Mouse (Mus musculus): ENCODE results near the gene Mthfsd. TPM values are rescaled to one million over a fixed set of nuclear protein-coding genes. Genes with fewer than 3 reads are reported as not detected.
"Not testable (repeated sequence)": the region's sequence is repeated elsewhere in the genome, so short reads cannot be mapped to it uniquely, and the experiment has no call there.

Mthfsd gene
- total RNA-seq (2021), result 10 to 100 TPM; 12.7 to 13.0 TPM
- long read RNA-seq, experiment 1, partial matches to known transcripts, result 3 of 6 reads
- long read RNA-seq, experiment 1, other reads (novel, unspliced or antisense), result 1 of 6 reads
- long read RNA-seq, experiment 2, full-length matches to known transcripts, result 2 of 7 reads
- long read RNA-seq, experiment 2, partial matches to known transcripts, result 2 of 7 reads
- long read RNA-seq, experiment 2, other reads (novel, unspliced or antisense), result 3 of 7 reads

DNA sequence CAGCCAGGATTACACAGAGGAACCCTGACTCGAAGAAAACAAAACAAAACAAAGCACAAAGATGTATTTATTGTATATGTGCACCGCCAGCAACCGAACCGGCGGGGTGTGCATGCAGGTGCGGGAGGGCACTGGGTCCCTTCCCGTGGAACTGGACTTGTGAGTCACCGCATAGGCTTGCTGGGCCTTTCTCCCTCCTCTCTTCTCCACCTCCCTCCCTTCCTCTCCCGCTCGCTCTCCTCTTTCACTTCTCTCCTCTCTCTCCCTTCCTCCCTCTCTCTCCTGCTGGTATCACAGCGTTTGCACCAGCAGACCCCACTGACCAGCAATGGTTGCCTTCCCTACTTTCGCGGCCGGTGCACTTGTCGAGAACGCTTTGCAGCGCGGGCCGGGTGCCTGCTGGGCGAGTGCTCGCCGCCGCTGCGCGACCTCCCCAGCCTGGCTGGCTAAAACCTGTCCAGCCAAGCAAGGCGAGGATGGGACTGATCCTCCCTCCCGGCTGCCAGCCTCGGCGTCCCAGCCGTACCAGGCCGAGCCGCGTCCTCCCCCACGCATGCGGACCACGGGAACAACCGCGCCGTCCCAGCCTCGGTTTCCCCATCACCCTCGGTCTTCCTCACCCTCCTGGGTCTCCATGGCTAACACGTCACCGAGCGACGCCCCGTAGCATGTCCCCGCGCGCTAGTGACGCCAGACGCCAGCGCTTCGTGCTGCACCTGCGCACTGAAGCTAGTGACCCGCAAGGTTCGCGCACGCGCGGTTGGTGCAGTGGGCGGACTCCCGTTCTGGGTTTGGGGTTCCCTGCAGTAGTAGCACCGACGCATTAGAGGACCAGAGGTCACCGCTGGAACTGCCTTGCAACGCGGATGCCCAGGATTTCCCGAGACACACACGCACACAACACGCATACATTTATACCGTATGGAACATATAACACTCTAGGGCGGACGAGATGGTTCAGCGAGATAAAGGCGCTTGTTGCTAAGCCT is at the start of gene Mthfsd:
Mthfsd (minus strand) TSS at position 725 of the 989 bp plus-strand sequence.
- peak; percentile 99 to 100 for DNase-seq

GRCm38 (mm10) chr8:121156990-121157491 is 48.8 kb upstream of the Mthfsd start:
- DNase-seq, result no peak

GRCm38 (mm10) chr8:121152394-121152793 is 44.2 kb upstream of the Mthfsd start:
- DNase-seq, result peak; percentile 82 to 85

- DNase-seq, result no peak
These were observed 40.4 kb upstream of the Mthfsd start for GRCm38 (mm10) chr8:121148573-121149083.

DNA sequence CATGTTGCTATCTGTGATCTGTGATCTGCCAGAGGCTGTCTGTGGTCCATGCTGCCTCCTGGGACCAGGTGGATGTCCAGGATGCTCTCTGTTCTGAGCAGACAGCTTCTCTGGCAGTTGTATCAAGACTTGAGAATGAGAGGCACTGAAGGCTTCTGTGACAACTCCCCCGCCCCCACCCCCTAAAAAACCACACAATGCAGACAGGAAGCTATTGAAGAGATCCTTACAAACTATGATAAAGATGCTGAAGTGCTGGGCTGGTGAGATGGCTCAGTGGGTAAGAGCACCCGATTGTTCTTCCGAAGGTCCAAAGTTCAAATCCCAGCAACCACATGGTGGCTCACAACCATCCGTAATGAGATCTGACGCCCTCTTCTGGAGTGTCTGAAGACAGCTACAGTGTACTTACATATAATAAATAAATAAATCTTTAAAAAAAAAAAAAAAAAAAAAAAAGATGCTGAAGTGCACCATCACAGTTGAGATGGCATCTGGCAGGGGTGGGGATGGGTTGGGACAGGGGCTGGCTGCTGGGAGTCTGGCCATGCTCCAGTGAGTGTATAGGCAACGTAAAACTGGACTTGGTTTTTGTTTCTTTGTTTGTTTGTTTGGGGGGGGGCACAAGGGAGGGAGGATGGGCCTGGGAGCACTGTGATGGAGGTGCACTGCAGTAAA is 37.4 kb upstream of the Mthfsd start:
- not testable (repeated sequence) for DNase-seq

GRCm38 (mm10) chr8:121136856-121137255 is 28.7 kb upstream of the Mthfsd start:
- no peak for DNase-seq

- DNase-seq, result no peak
These were observed 26.3 kb upstream of the Mthfsd start for GRCm38 (mm10) chr8:121134512-121134911.

DNA sequence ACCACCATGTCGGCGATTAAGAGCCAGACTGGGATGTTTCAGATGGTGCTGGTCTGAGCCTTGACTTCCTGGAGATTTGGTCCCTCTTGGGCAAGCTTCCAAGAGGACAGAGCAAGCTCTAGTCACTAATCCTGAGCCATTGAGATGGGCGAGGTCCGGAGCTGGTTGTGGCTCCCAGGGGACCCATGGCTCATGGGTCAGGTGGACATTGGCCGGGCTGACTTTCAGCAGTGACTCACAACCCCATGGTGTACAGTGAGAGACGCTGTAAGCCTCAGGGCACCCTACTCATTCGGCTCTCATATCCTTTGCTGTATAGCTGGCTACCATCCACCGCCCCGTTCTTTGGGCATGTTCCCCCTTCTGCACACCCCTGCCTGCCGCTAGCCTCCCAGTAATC is 25.9 kb upstream of the Mthfsd start:
- DNase-seq, result no peak

DNA sequence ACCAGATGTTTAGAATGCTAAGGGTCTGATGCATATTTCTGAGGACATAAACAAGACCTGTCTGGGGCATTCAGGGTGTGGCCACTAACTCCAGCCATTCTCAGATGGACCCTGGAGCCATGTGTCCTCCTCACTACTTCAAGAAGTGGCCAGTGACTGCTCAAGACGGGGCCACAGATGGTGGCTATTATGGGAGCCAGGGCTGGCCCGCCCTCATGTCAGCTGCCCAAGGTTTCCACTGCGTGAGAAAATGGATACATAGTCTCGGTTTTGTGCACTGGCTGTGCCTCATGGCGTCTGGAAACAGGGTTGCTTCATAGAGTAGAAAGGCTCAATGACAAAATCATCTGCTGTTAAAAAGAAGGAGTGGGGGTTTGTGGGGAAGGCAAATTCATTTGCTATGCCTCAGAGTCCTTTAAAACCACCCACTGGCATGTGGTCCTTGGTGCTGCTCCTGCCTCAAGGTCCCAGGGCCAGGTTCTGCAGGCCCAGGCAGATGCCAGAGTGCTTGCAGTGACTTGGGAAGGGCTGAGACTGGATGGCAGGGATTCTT is 24.8 kb upstream of the Mthfsd start:
- no peak for DNase-seq

DNA sequence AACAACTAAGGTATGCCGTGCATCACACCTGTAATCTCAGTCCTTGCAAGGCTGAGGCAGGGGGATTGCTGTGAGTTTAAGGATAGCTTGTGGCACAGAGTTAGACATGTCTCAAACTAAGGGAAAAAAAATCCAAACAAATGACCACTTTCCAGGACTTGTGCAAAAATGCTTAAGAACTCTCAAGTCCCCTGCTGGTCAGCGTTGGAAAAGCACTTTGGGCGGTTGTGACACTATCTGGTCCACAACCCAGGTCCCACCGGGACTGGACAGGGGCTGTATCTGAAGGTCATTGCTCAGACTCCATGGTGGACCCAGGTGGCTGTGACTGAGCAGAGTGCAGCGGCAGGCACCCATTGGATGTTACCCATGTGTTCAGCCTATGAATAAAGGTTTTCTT is 22.3 kb upstream of the Mthfsd start:
- DNase-seq, result no peak

DNA sequence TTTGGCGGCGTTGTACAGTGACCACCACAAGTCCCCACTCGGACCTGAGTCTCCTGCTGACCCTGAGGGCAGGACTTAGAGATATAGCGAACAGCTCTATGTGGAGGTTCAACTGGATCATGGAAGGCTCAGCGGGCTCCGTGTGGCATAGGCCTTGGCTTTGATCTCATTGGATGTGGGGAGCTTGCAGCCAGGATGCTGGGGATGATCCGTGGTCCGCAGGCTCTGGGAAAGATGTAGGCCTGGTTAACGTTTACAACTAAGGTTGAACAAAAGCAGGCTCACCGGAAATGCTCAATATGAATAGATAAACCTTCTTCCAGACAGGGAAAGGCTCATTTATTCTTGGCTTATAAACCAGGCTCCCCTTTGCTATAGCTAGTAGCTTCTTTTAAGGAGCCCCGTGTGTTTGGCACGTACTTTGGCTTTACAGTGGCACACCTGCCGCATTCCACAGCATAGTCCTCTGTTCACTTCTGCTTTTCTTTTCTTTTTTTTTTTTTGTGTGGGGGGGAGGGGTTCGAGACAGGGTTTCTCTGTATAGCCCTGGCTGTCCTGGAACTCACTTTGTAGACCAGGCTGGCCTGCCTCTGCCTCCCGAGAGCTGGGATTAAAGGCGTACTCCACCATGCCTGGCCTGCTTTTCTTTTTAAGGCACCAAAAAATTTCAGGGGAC is 21.2 kb upstream of the Mthfsd start:
- no peak for DNase-seq

DNA sequence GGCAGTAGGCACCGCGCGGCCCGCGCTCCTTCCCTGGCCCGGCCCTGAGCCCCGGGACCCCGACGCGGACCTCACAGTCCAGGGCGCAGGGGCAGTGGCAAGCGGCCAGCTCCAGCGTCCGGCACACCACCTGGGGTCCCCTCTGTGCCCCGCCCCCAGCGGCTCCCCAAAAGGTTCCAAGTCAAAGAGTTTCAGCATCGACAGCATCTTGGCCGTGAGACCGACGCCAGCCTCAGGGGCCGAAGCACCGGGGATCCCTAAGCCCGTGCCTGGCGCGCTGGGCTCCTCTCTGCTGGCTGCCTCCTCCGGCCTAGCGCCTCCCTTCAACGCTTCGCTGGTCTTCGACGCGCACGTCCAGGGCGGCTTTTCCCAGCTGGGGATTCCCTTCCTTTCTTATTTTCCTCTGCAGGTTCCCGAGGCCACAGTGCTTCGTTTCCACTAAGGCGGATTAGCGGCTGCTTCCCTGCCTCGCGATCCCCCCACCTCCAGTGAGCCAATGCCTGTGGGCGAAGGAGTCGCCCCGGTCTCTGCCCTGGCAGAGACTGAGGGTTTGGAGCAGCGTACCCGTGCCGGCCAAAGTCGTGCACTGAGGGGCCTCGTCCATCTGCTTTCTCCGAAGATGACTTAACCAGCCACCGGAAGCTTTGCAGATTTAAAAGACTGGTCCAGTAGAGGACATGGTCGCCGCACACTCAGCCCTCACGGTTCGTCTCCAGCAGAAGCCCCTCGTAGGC is 20.5 kb upstream of the Mthfsd start:
- DNase-seq, result no peak

DNA sequence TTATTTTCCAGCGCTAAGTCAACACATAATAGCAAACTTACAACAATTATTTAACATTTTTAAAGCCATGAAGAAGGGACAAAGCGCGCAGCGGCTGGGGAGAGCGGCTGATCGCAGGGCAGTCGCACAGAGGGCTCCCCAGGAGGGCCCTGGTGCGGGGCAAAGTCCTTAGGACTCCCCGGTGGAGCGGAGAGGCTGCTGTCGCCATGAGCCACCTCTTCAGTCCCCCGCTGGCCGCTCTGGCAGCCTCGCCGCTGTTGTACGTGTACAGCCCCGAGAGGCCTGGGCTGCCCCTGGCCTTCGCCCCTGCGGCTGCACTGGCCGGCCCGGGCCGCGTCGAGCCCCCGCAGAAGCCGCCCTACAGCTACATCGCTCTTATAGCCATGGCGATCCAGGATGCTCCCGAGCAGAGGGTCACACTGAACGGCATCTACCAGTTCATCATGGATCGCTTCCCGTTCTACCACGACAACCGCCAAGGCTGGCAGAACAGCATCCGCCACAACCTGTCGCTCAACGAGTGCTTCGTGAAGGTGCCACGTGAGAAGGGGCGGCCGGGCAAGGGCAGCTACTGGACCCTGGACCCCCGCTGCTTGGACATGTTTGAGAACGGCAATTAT is 19.7 kb upstream of the Mthfsd start, which contains the start of gene Foxl1:
Foxl1 (plus strand) TSS at position 185 of the 620 bp plus-strand sequence.
- DNase-seq, result no peak

DNA sequence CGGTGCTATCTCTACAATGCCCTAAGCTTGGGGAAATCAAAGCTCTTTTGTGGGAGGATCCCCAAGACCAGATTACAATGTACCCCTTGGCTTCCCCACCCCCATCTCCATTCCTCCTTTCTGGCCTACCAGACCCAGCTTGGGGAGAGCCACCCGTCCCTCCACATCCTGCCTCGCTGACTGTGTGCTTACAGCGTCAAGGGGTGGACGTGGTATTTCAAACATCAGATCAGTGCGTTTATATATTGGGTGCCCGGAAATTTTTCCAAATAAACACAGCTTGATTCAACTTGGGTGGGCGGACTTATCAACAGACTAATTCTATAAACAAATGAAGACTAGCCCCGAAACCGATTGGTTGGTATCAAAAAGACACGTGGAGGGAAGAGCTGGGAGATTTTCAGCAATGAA is 19.1 kb upstream of the Mthfsd start:
- no peak for DNase-seq

- no peak for DNase-seq
These were observed 18.5 kb upstream of the Mthfsd start for GRCm38 (mm10) chr8:121126694-121127093.

DNA sequence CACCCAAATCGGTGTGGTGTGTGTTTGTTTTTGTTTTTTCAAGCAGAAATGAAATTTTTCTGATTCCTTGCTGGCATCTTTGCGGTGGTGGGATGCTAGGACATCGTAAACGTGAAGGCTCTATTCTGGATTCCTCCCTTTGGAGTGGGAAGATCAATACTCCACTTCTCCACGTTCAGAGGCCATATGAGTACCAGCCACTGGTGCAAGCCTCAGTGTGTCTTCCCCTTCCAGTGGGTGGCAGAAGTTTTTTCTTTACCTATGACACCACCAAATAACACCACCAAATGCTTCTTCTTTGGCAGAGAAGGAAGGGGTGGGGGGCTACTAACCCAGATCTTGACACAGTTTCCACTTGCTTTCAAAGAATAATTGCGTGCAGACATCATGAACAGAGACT is 18.0 kb upstream of the Mthfsd start:
- DNase-seq, result no peak

DNA sequence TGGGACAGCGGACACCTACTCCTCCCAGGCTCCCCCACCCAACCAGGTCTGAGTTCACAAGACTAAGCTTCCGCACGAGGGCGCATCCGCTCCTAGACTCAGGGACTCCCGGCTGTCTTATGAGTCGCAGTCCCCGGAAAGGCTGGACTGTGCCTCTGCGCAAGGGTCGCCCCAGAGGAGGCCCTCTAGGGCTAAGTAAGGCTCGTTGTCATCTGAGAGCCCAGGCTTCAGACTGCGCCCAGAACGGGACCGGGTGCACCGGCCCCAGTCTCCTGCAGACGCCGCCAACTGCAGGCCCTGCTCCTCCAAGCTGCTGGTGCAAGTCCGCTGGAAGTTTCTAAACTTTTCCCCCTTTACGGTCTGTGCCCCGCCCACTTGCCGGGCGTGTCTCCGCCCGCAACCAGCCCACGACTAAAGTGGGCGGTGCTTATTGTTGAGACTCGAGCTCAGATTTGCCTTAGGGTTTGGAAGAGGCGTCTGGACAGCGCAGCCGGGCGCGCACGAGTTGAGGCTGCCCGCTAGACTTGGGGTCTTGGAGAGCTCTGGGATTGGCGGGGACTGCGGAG is 17.2 kb upstream of the Mthfsd start:
- peak; percentile 89 to 90 for DNase-seq

DNA sequence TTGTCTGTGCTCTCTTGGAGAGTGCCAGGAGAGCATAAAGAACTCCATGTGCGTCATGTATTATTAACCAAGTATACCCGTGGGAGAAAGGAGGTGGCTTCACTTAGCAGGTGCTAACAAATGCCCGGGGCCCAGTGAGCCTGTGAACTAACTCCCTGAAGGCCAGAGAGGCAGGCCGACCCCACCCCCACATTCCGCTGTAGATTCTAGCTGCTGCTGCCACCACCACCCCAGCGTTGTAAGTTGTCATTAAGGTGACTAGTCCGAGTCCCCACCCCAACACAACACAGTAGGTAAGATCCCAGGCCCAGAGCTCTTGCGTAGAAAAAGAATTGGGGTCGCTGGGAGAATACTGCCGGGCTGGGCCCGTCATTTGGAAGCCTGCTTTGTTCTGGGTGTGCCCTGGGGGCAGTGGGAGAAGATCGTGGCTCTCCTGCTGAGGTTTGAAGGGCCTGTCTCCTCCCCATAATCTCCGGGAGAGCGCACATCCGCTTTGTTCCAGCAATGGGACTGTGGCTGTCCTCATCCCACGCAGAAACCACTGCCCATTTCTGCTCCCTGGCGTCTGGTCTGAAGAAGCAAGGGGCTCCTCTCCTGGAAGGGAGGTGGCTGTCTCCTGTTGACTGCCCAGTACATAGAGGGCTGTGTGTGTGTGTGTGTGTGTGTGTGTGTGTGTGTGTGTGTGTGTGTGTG is 16.5 kb upstream of the Mthfsd start:
- DNase-seq, result peak; percentile 44 to 45

- DNase-seq, result no peak
These were observed 14.9 kb upstream of the Mthfsd start for GRCm38 (mm10) chr8:121123113-121123512.
